Mouse (Mus musculus) ES-Bruce4 (cell line): Measurements from ENCODE around the gene Sphkap. TPM values are rescaled to one million over a fixed set of nuclear protein-coding genes. Genes with fewer than 3 reads are reported as not detected.
A peak's percentile ranks its signal among the peaks of the same experiment; 100 is the strongest.

Experiments used
- H3K27ac ChIP-seq: 2 replicates; pipeline ENCODE4 v1.5.1; 2012; ENCODE audit warnings: low read length, inconsistent platforms; ENCODE audit not compliant: insufficient read depth
- H3K27me3 ChIP-seq: 2 replicates; pipeline ENCODE4 v1.6.1; 2012; ENCODE audit warnings: mild to moderate bottlenecking, low read length, inconsistent platforms; ENCODE audit not compliant: control insufficient read depth, poor library complexity, insufficient read depth, severe bottlenecking
- H3K36me3 ChIP-seq: 2 replicates; pipeline ENCODE4 v1.6.1; 2012; ENCODE audit warnings: inconsistent platforms, mild to moderate bottlenecking, low read length, moderate library complexity; ENCODE audit not compliant: control insufficient read depth, poor library complexity, insufficient read depth, severe bottlenecking
- H3K4me1 ChIP-seq: one replicate; pipeline ENCODE4 v1.8.1; 2011; ENCODE audit warnings: low read length; ENCODE audit not compliant: control insufficient read depth, insufficient read depth
- H3K4me3 ChIP-seq: 2 replicates; pipeline ENCODE4 v1.5.1; 2011; ENCODE audit warnings: low read depth, mild to moderate bottlenecking, low read length
- H3K9ac ChIP-seq: 2 replicates; pipeline ENCODE4 v1.6.1; 2012; ENCODE audit warnings: low read depth, mild to moderate bottlenecking, inconsistent platforms; ENCODE audit not compliant: poor library complexity, severe bottlenecking
- H3K9me3 ChIP-seq: replicated peaks from 2 replicates; pipeline ENCODE4 v1.6.1; 2012; ENCODE audit warnings: mild to moderate bottlenecking, low read length, inconsistent platforms; ENCODE audit not compliant: control insufficient read depth, poor library complexity, insufficient read depth, severe bottlenecking
- CTCF ChIP-seq: IDR thresholded peaks from one replicate; pipeline ENCODE4 v1.8.1; 2011; ENCODE audit warnings: low read depth, low read length
- EP300 ChIP-seq: IDR thresholded peaks from 2 replicates; pipeline ENCODE4 v1.6.1; 2011; ENCODE audit warnings: low read depth, low read length; ENCODE audit not compliant: insufficient read depth
- POLR2A ChIP-seq: IDR thresholded peaks from one replicate; pipeline ENCODE4 v1.8.1; 2011; ENCODE audit warnings: low read length; ENCODE audit not compliant: insufficient read depth
- polyA plus RNA-seq: library from polyadenylated mRNA; stranded (reverse); fragments of >200 nt; gene quantifications from 2 replicates; pipeline ENCODE4 v1.2.4, GENCODE M21; 2011; ENCODE audit warnings: low read depth; ENCODE audit not compliant: missing spikeins, insufficient read depth, insufficient read length

Sphkap gene
- polyA plus RNA-seq, result not detected in 2 replicates

DNA sequence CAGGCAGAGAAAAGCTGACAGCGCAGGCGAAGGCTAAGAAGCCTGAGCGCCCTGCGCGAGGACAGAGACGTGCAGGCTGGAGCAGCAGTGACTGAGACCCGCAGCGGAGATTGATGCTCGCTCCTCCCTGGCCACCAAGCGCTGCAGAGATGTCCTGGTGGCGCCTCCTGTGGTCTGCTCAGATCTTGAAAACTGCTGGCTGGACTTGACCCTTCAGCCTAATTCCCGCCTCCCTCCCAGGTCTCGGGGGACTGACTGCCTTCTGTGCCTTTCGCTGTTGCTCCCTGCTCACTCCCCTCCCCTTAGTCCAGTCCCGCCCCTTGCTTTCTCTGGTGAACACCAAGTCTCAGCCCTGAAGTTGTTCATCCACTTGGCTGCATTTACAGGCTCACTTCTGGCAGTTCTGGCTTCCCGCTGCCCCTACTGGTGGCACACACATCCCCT, at the start of gene Sphkap:
Gene Sphkap, minus strand, starts transcription at position 180 of the 444 bp plus-strand sequence.
- Histone ChIP-seq H3K4me1 (no peaks in the 10 kb centered on the region), H3K27me3 (no peaks in the 10 kb centered on the region), H3K9me3 (no peaks in the 10 kb centered on the region), H3K27ac (no peak within 1 kb of the TSS), H3K4me3 (peak within 1 kb of the TSS; percentile 40), H3K9ac (no peak within 1 kb of the TSS), H3K36me3 (no peaks in the 10 kb centered on the region)
- TF ChIP-seq EP300, result no peak
- TF ChIP-seq POLR2A, result no peak
- no peak for TF ChIP-seq CTCF

DNA sequence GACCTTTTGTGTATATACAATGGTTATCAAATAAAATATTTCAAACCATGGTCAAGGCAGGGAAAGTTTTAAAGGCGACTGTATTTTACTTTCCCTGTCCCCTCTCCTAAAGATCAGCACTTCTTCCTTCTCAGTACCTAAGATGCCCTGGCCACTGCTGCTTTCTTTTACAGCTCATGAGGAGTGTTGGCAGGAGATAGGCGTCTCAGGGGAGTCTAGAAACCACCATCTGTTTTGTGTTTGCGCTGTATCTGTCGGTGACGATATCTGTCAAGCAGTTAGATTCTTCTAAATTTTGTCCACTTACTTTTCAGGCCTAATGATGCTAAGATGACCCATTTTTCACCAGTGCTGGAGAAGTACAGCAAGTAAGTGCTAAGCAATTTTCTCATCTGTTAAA, 43.3 kb upstream of the Sphkap start:
- Histone ChIP-seq H3K4me3 (no peak overlapping the region), H3K9me3 (no peaks in the 10 kb centered on the region), H3K4me1 (no peaks in the 10 kb centered on the region), H3K27ac (no peak overlapping the region), H3K36me3 (no peaks in the 10 kb centered on the region), H3K27me3 (no peaks in the 10 kb centered on the region), H3K9ac (no peak overlapping the region)
- TF ChIP-seq POLR2A, result no peak
- TF ChIP-seq CTCF, result no peak
- no peak for TF ChIP-seq EP300

DNA sequence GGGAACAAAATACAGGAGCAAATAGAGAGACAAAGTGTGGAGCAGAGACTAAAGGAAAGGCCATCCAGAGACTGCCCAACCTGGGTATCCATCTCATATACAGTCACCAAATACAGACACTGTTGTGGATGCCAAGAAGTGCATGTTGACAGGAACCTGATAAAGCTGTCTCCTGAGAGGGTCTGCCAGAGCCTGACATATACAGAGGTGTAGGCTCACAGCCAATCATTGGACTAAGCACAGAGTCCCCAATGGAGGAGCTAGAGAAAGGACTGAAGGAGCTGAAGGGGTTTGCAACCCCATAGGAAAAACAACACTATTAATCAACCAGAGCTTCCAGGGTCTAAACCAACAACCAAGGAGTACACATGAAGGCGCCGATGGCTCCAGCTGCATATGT, 32.4 kb upstream of the Sphkap start:
- no peak for TF ChIP-seq CTCF
- Histone ChIP-seq H3K4me1 (no peaks in the 10 kb centered on the region), H3K9ac (no peak overlapping the region), H3K27me3 (no peaks in the 10 kb centered on the region), H3K36me3 (no peaks in the 10 kb centered on the region), H3K4me3 (no peak overlapping the region), H3K27ac (no peak overlapping the region), H3K9me3 (no peaks in the 10 kb centered on the region)

DNA sequence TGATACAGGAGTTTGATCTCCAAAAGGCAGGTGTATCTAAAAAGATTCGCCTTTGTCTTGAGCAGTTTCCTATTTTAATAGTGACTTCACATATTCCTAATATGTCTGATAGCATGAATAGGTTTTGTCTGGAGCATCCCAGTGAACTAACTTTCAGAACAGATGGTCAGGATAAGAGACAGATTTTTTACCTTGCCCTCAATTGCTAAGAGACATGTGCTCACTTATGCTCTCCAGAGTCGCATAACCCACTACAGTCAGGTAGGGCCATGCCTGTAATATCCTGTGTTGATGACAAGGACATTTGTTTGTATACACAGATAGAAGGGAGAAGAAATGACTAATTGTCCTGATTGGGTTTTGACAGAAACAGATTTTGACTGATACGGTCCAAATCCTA, 25.9 kb upstream of the Sphkap start:
- TF ChIP-seq CTCF, result no peak
- Histone ChIP-seq H3K9ac (no peak overlapping the region), H3K36me3 (no peaks in the 10 kb centered on the region), H3K9me3 (no peaks in the 10 kb centered on the region), H3K4me3 (no peak overlapping the region), H3K4me1 (no peaks in the 10 kb centered on the region), H3K27ac (no peak overlapping the region), H3K27me3 (no peaks in the 10 kb centered on the region)

DNA sequence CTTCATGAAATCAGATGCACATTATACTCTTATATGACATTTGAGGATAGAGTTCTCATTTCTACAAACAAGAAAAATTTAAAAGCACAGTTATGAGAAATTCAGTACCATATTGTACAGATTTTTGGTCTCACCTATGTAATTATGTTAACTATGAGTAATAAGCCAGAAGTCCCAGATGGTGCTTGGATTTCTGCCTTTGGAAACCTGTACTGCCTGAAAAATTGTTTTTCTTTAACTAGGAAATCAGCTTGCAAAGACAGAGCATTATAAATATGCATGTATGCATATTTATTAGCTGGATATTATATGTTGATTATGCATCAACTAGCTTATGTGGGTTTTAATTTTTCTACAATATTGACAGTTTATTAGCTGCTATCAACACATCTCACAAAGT, 21.9 kb upstream of the Sphkap start:
- H3K27me3 ChIP-seq, result no peaks in the 10 kb centered on the region
- no peaks in the 10 kb centered on the region for H3K4me1 ChIP-seq
- no peaks in the 10 kb centered on the region for H3K36me3 ChIP-seq
- TF ChIP-seq CTCF, result no peak
- TF ChIP-seq EP300, result no peak
- no peak for TF ChIP-seq POLR2A
- no peaks in the 10 kb centered on the region for H3K9me3 ChIP-seq
- H3K27ac ChIP-seq, result no peak overlapping the region
- H3K4me3 ChIP-seq, result no peak overlapping the region
- H3K9ac ChIP-seq, result no peak overlapping the region

DNA sequence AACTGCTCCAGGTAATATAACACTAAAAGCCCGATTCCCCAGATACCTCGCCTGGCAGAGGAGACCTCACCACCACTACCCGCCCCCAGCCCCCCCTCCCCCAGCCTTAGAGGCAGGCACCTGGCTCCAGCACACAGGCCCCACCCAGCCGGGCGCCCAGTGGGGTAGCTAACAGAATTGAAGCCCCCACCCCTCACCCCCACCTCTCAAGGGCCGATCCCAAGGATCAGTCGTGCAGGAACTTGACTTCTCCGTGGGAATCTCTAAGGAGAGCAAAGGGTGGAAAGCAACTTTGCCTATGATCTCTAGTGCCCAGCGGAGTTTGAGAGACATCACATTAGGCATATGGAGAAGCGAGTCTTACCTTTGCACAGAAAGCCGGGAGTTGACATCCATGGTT, 384 bp downstream of the Sphkap start:
- TF ChIP-seq POLR2A (no peak), CTCF (no peak), EP300 (no peak)
- H3K4me3 ChIP-seq, result peak overlapping the region; percentile 40
- no peaks in the 10 kb centered on the region for H3K36me3 ChIP-seq
- no peaks in the 10 kb centered on the region for H3K27me3 ChIP-seq
- H3K9me3 ChIP-seq, result no peaks in the 10 kb centered on the region
- no peaks in the 10 kb centered on the region for H3K4me1 ChIP-seq
- no peak overlapping the region for H3K9ac ChIP-seq
- H3K27ac ChIP-seq, result no peak overlapping the region
